Mouse (Mus musculus): ENCODE measurements at regions not wholly inside any gene's neighbourhood (a gene's known extent, or its start where the extent isn't known, plus 50 kb on each side); places are given as distances from the start of the nearest gene placed in this dataset.
A peak's percentile ranks its signal among the peaks of the same experiment; 100 is the strongest.

DNA sequence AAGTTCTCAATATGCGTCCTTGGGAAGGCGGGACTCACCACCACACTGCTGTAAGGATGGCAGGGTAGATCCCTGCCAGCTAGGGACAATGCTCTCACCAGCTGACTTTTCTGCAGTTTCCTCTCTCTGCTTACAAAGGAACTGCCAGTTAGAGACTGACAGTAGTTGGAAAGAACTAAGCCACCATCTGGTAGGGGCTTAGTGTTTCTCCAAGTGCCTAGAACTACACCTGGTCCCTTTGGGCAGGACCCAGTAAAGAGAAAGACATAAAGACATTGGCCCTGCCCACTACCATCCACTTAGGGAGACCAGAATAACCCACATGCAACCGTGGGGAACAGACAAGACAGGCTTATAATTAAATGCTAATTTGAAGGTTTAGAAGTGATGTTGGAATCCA, 165.5 kb upstream of the Id2 start:
- no peak for DNase-seq

DNA sequence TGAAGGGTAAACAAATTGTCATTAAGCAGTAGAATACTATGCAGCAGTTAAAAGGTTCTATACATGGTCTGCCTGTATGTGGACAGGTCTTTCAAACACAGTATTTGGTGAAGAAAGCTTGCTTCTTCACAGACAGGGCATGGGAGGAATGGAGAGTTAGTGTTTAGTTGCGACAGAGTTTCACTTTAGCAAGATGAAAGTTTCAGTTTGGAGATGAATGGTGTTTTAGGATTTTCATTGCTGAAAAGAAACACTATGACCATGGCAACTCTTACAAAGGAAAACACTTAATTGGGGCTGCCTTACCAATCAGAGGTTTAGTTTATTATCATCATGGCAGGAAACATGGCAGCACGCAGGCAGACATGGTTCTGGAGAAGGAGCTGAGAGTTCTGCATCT, 162.2 kb upstream of the Id2 start:
- DNase-seq: no peak

- no peak for DNase-seq
These were observed 159.3 kb upstream of the Id2 start for GRCm38 (mm10) chr12:25256268-25256667.

DNA sequence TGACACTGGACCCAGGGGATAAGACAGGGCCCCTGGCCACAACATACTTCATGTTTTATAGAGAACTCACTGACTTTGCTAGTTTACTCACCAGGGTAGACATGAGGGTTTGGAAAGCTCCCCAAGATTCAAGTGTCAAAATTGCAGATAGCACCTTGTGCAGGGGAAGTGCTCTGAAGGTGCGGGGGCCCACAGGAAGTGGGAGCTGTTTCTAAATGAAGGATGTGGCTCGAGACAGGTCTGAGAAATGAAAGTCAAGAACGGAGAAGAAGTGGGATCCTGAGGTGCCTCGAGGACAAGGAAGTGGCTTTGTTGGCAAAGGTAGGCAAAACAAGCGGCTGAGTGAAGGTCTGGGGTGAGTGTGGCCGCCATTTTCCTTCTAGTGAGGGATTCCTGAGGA, 157.8 kb upstream of the Id2 start:
- DNase-seq: no peak

DNA sequence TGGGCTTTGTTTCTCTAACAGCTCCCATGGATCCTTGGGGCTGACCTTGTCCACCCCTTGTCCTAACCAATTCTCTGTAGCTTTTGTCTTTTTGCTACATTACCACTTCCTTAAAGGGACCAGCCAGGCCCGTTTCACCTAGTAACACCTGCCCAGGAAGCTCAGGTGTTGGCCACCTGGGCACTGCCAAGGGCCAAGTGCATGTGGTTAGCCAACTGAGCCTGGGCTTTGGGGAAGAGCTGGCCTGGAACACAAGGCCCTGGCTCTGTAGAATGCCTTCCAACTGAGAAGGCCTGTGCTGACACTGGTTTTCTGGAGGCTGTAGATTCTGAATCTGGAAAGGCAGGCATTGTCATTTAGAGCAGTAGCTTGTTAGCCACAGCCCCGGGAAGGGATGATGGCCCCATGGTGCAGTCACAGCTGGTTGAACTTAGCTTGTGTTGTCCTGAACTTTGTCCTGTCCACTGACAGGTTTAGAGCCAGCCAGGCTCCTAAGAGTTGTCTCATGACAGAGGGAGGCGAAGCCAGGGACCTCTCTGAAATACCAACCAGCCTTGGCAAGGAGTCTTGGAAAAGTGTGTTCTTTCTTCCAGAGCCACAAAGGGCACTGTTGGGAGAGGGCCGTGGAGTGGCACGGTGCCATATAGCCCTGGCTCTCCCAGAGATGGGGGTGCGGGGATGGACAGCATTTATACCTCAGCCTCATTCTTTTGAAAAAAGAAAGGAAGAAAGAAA, 156.0 kb upstream of the Id2 start:
- no peak for DNase-seq

DNA sequence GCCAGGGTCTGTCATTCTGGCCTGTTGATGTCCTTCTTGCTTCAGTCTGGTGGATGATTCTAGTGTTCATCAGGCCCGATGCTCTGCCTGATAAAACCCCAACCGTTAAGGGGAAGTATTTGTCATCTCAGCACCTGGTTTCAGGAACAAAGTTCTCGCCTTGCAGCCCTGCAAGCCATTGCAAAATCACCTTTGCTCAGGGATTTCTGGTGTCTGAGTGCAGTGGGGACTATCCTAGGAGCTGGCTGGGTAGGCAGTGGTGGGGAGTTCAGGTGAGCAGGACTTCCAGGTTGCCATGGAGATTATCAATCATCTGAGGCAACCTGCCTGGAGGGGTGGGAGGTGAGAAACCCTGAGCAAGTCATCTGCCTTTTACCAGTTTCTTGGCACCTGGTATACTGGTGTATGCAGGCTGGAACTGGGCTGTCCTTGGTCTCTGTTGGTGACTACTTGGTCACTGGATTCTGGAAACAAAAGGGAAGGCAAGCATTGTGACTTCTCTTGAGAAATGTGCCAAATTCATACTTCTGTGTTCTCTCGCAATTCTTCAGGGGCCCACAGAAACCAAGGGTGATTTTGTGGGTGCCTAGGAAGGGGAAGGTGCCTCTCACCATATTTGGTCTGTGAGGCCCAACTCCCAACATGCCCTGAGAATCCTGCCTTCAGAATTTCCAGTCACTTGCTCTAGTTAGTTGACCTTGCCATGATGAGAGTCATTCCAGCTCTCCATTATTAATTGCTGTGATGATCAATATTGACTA, 154.7 kb upstream of the Id2 start:
- no peak for DNase-seq

DNA sequence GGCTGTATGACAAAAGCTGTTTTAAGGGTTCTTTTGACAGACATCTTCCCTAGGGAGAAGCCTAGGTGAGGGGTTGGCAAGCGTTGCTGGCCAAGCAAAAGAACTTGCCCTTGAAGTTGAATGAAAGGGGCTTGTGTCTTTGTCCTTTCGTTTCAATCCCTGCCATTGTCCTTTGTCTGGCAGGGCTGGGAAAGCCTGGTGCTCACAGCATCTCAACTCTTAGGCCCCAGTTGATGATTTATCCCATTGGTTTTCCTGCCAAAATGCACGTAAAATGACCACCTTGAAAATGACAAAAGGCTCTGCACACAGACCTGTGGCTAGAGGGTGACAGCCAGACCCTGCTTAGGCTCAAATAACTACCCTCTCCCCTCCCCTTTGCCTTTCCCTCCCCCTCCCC, 153.9 kb upstream of the Id2 start:
- no peak for DNase-seq

GRCm38 (mm10) chr12:25248681-25249366, 151.9 kb upstream of the Id2 start:
- no peak for DNase-seq

GRCm38 (mm10) chr12:25246566-25246965, 149.6 kb upstream of the Id2 start:
- no peak for DNase-seq

DNA sequence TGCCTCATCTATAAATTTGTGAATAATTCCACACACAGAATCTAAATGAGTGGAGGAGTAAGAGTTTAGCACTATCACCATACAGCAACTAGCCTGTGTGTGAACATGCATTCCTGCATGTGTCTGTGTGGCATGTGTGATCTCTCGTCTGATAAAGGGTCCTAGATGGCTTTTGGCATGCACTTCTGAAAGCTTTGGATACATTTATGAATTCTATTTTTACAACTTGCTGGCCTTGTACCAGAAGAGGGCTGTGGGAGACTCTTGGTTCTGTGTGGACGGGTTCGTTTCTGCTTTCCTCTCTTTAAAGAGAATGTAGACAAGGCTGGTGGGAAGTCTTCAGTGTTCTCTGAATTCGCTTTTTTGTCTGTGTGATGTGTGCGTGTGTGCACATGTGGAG, 148.7 kb upstream of the Id2 start:
- DNase-seq: no peak

GRCm38 (mm10) chr12:25245251-25245650, 148.3 kb upstream of the Id2 start:
- peak; percentile 80 for DNase-seq

GRCm38 (mm10) chr12:25244666-25245065, 147.7 kb upstream of the Id2 start:
- no peak for DNase-seq

GRCm38 (mm10) chr12:25243901-25244300, 147.0 kb upstream of the Id2 start:
- no peak for DNase-seq

DNA sequence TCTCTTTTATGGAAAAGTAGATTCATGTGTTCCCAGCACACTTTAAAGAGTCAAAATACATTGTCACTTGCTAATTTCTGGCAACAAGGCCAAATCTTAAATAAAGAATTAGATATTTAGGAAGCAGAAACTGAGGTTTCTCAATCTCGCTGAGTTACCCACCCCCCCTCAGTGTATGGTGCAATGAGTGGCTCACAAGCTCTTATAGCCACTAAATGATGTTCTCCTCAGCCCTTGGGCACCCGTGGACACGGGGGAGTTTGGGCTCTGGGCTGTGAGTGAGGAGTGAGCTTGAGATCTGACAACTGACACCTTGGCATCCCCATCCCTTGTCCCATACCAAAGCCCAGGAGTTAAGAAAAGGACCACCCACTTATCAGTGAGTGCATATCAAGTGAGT, 145.4 kb upstream of the Id2 start:
- no peak for DNase-seq

DNA sequence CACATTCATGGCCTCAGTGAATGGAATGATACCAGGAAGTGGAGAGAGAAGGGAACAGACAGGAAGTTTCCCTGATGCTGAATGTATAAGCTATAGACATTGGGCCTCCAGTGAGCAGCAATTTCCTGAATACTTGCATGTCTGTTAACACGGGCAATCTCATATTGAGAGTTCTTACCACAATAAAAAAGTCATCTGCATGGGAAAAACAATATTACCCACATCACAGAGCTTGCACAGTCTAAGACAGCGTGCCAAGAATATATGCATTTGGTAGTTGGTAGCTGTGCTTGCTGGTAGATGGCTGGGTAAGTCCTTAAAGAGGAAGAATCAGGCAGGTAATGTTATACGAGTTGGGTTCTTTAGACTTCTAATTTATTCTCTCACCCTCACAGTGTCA, 144.7 kb upstream of the Id2 start:
- no peak for DNase-seq

DNA sequence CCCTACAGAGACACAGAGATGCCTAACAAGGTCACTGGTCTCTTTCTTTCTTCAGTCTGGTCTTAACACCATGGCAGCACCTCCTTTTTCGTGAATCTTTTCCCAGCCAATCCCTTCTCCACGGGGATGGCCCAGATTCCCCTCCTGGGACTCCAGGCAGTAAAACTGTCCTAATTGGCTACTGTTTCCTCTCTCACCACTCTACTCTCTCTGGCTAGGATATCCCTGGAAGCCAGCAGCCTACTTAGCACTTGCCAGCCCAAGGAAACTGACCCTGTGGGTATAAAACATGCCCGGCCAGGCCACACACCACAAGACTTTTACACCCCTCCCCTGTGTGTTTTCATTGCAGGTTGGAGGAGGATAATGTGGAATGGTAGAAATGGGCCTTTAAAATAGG, 143.9 kb upstream of the Id2 start:
- DNase-seq: no peak

- DNase-seq: no peak
These were observed 143.2 kb upstream of the Id2 start for GRCm38 (mm10) chr12:25240142-25240541.

- no peak for DNase-seq
These were observed 138.1 kb upstream of the Id2 start for GRCm38 (mm10) chr12:25235071-25235470.

GRCm38 (mm10) chr12:25234636-25235035, 137.7 kb upstream of the Id2 start:
- DNase-seq: no peak

DNA sequence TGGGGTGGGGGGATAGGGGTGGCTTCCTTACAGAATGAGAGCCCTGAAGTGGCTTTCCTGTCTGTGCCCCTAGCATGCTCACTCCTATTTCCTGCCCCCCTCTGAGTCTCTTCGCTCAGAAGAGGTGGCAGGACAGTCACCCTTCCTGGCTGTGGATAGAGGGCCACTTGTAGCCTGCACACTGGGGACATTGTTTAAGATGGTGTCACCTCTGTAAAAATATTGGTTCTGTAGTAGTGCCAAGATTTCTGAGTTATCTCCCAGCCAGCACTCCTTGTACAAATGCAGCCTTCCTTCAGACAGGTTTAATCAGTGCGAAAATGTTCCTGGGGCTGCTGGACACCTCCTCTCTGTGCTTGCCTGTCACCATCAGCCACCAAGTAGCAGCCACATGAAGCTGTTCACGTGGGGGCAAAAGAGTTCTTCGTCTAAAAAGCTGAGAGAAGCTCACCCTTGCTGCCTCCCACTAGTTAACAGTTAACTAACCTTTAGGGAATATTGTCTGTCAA, 136.1 kb upstream of the Id2 start:
- DNase-seq: no peak

- no peak for DNase-seq
These were observed 135.6 kb upstream of the Id2 start for GRCm38 (mm10) chr12:25232358-25233026.

DNA sequence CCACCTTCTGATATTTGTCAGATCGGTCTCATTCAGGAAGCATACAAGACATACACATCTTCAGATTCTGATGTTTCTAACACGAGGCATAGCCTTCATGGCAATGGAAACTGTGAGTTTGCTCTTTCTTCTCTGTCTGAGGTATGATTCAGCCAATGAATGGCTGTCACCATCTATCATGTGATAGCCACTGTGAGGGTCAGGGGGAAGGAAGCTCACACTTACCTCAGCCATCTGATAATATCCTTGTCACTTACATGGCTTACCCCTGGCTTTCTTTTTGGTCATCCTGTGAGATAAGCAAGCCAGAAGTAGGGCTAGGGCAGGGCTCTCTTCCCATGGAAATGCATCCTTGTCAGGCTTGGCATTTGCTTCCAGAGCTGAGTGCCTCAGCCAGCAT, 131.8 kb upstream of the Id2 start:
- no peak for DNase-seq

- DNase-seq: no peak
These were observed 130.8 kb upstream of the Id2 start for GRCm38 (mm10) chr12:25227736-25228135.
